Mouse (Mus musculus) intestine, embryonic 14.5 days (tissue): ENCODE measurements around the gene Tmub2. TPM values are rescaled to one million over a fixed set of nuclear protein-coding genes. Genes with fewer than 3 reads are reported as not detected.
A peak's percentile ranks its signal among the peaks of the same experiment; 100 is the strongest.

Source experiments
- ATAC-seq: fragments of 200-750 bp; cut with Nextera tagmentation; replicated peaks from 2 replicates; pipeline ENCODE4 v1.8.0; 2017; ENCODE audit warnings: low read depth, moderate number of reproducible peaks, moderate TSS enrichment, moderate library complexity; ENCODE audit not compliant: low FRiP score, low TSS enrichment
- DNase-seq: peaks from one replicate; pipeline ENCODE4 v3.0.0-alpha.2; 2018; ENCODE audit warnings: low spot score
- H3K27ac ChIP-seq: fragments of 300-500 bp; sonication (generic); 2 replicates; pipeline ENCODE4 v1.5.1; 2014; ENCODE audit warnings: low read depth, mild to moderate bottlenecking, control low read depth
- H3K27me3 ChIP-seq: fragments of 300-500 bp; sonication (generic); replicated peaks from 2 replicates; pipeline ENCODE4 v1.6.1; 2014; ENCODE audit warnings: low read length, control low read depth; ENCODE audit not compliant: control insufficient read depth, insufficient read depth
- H3K36me3 ChIP-seq: fragments of 300-500 bp; sonication (generic); 2 replicates; pipeline ENCODE4 v1.6.1; 2014; ENCODE audit warnings: low read length, control low read depth; ENCODE audit not compliant: control insufficient read depth, insufficient read depth
- H3K4me1 ChIP-seq: fragments of 300-500 bp; sonication (generic); replicated peaks from 2 replicates; pipeline ENCODE4 v1.6.1; 2014; ENCODE audit warnings: low read length, control low read depth, mixed read lengths; ENCODE audit not compliant: control insufficient read depth, insufficient read depth
- H3K4me2 ChIP-seq: fragments of 300-500 bp; sonication (generic); 2 replicates; pipeline ENCODE4 v1.6.1; 2014; ENCODE audit warnings: low read length
- H3K4me3 ChIP-seq: fragments of 300-500 bp; sonication (generic); 2 replicates; pipeline ENCODE4 v1.5.1; 2014; ENCODE audit warnings: low read depth, low read length, control low read depth, mixed read lengths
- H3K9ac ChIP-seq: fragments of 300-500 bp; sonication (generic); 2 replicates; pipeline ENCODE4 v1.6.1; 2014; ENCODE audit warnings: mild to moderate bottlenecking, low read length
- H3K9me3 ChIP-seq: fragments of 300-500 bp; sonication (generic); 2 replicates; pipeline ENCODE4 v1.6.1; 2016; ENCODE audit warnings: low read length, control low read depth; ENCODE audit not compliant: control insufficient read depth
- WGBS: fragments of 180-500 bp; shearing (Covaris S2); extraction: QIAGEN DNeasy Blood & Tissue Kit; methylation state at CpG from one replicate; pipeline ENCODE4 v1.1.7; 2014; 5-methylcytosine and 5-hydroxymethylcytosine counted together
- polyA plus RNA-seq: library from polyadenylated mRNA; unstranded; fragments of >200 nt; fragmentation: Nextera tagmentation; extraction: Ambion mirVana; gene quantifications from 2 replicates; pipeline ENCODE4 v1.2.1, GENCODE M21; 2014

Tmub2 gene
- polyA plus RNA-seq, 1 experiment from 2014 or later: 50.5 TPM

DNA sequence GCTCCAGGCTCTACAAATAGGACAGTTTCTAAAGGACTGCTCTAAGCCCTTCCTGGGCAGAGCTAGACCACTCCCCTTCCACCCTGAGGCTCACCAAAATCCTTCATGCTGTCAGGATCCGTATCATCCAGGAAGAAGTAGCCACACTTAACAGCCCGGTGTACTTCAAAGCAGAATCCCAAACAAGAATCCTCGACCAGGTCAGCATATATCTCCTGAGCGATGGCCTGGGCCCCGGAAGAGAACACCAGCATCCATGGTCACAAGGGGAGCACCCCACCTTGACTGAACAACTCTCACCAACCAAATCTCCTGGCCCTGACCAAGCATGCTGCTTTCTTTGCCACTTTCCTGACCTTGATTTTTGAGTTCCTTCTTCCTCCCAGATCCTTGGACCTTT, 9.7 kb downstream of the Tmub2 start:
- Histone ChIP-seq H3K9me3 (no peaks in the 10 kb centered on the region), H3K4me3 (peak overlapping the region; percentile 82; the same call in 1 of the 2 replicates), H3K4me2 (peak overlapping the region; percentile 69), H3K27ac (no peak overlapping the region), H3K36me3 (peaks cover 47% of the 10 kb centered on the region), H3K4me1 (peaks cover 16% of the 10 kb centered on the region), H3K27me3 (no peaks in the 10 kb centered on the region), H3K9ac (no peak overlapping the region)
- 68% methylated on average over 5 of the region's 5 CpGs for WGBS
- no peak for DNase-seq
- no peak for ATAC-seq

DNA sequence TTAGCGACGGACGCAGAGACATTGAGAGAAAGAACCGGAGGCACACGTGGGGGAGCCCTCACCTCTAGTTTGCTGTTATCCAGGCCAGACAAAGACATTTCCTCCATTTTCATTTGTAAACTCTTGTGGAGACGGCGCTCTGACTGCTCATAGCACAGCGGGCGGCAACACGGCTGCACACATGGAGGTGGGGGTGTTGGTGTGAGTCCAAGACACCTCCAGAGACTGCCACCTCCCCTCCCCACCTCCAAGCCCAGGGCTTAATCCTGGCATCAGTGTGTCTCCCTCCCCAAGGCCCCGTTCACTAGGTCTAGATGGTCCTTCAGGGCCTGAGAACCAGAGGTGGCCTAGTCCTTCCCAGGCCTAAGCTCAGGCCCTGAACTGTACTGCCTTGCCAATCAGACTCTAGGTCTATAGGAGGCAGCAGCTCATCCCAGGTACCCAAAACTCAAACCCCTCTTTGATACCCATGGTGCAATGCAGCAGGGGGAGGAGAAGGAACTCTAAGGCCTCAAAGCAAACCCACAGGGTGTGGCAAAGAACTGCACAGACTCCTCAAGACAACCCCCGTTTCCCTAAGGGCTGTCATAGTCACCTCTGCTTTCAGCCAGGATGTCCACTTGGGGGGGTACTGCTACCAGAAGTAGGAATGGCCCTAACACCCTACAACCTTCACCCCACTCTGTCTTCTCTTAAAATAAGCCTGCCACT, 10.3 kb downstream of the Tmub2 start:
- Histone ChIP-seq H3K27me3 (no peaks in the 10 kb centered on the region), H3K9ac (peak overlapping the region; percentile 88), H3K36me3 (peaks cover 41% of the 10 kb centered on the region), H3K4me1 (peaks cover 16% of the 10 kb centered on the region), H3K9me3 (no peaks in the 10 kb centered on the region), H3K27ac (peak overlapping the region; percentile 99), H3K4me2 (peak overlapping the region; percentile 69), H3K4me3 (peak overlapping the region; percentile 82)
- 65% methylated on average over 12 of the region's 12 CpGs for WGBS
- ATAC-seq (no peak), DNase-seq (peak; percentile 51)

DNA sequence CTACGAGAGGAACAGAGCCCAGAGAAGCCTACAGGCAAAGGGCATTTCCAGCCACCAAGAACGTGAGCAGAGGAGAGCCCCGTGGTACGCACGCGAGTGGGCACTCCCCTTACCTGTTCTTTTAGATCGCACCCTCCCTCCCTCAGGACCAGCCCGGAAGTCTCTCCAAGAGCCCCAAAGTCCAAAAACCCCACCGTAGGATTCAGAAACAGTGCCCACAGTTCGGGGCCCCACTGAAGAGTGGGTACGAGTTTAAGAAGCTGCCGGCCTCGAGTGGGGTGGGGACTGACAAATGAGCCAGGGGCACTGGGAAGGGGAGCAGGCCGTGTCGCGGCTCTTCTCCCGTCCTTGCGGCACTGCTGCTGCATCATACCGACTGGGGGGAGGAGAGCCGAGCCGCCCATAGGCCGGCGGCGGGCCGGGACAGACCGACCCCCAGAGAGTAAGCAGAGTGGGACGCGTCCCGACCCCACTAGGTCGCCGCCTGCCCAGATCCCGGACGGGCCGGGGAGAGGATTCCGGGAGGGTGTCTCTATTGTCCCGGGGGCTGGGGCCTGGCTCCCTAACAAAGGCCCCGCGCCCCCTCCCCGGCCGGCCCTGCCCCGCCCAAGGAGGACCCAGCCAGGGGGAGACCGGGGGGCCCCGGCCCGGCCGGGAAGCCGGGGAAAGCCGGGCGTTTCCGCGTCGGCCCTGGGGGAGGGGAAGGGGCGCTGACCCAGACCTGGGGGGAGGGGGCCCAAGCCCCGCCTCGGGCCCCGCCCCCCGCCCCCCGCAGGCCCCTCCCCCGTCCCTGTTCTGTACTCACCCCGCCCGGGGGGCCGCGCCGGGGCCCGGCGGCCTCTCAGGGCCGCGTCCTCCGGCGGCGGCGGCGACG, 11.1 kb downstream of the Tmub2 start:
- peak overlapping the region; percentile 88 for H3K9ac ChIP-seq
- DNase-seq (peak; percentile 84), ATAC-seq (peak; percentile 44)
- H3K4me2 ChIP-seq: peak overlapping the region; percentile 69
- H3K27me3 ChIP-seq: no peaks in the 10 kb centered on the region
- H3K4me3 ChIP-seq: peak overlapping the region; percentile 82
- WGBS: under 1% methylated on average over 43 of the region's 73 CpGs
- peak overlapping the region; percentile 99 for H3K27ac ChIP-seq
- peaks cover 33% of the 10 kb centered on the region for H3K36me3 ChIP-seq
- peaks cover 16% of the 10 kb centered on the region for H3K4me1 ChIP-seq
- H3K9me3 ChIP-seq: no peaks in the 10 kb centered on the region

DNA sequence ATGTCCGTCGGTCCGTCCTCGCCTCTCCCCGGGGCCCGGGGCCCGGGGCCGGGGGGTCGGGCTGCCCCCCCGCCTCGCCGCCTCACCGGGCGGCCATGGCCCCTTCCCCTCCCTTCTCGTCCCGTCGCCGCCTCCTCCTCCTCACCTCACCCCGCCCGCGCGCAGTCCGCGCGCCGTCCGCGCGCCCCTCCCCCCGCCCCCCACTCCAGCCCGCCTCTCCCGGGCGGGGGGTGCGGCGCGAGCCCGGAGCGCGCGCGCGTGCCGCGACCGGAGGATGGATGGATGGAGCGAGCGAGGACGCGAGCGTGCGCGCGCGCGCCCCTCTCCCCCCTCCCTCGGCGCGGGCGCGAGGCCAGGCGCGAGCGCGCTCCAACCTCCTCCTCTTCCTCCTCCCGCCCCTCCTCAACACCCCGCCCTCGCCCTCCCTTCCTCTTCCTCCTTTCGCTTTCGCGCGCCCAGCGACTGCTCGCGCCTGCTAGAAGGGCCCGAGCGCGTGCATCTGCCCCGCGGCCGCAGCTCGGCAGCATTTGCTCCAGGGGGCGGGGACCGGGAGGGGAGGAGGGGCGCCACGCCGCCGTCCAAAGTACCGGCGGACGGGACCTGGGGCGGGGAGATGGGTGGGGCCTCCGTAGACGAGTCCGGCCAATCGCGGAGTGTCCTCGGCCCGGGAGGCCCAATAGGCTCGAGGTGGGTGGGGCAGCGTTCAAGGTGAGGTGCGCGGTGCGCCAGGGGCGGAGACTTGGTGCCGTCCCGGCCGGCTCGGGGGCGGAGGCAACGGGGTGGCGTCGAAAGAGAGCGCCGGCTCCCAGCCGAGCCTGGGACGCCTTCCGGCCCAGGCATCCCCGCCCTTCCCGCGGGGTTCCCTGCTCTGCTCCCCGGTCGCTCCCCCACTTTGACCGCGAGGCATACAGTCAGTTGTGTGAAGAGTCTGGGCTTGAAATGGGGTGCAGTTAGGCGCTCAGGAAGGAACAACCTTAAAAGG, 12.1 kb downstream of the Tmub2 start, which contains the start of gene Atxn7l3:
Atxn7l3 (minus strand) TSS at position 141 of the 982 bp plus-strand sequence.
- H3K27me3 ChIP-seq: no peaks in the 10 kb centered on the region

DNA sequence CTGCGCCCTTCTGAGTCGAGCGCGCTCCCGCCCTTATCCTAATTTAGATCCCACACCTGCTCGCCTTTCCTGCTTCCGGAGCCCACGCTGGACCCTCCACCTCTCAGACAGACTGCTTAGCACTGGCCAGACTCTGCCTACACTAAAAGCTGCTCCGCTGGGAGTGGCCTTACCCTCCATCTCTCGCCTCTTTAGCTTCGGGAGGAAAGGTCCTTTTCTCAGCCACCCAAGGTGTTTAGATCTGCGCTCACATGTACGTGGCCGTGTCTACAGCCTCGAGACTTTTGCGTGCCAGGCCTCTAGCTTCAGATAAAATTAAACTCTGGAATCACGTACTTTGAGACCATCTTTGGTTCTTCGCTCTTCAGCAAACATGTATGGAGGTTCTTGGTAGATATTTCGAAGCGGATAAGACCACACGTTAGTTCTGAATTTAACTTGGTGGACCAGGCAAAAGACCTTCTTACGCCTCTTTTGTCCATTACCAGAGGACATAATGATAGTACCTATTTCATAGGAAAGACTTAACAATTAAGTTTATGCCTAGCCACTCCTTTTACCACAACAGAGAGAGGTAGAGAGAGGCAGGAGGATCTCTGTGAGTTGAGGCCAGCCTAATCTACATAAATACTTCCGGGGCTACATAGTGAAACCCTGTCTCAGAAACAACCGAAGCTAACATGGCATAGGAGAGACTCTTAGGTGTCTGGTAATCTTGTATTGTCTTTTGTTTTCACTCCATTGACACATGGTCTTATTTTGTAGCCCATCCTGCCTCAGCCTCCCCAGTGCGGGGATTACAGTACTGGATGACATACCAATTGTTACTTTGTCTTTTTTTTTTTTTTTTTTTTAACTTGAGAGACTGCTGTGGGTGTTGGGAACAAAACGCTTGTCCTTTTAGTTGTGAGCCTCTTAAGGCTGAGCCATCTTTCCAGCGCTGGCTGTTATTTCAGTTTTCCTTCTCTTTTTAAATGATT, 13.1 kb downstream of the Tmub2 start:
- peak overlapping the region; percentile 88 for H3K9ac ChIP-seq
- H3K4me3 ChIP-seq: peak overlapping the region; percentile 82
- H3K36me3 ChIP-seq: peaks cover 13% of the 10 kb centered on the region
- 26% methylated on average over 27 of the region's 27 CpGs for WGBS
- DNase-seq: peak; percentile 64
- H3K4me1 ChIP-seq: peaks cover 16% of the 10 kb centered on the region
- H3K4me2 ChIP-seq: peak overlapping the region; percentile 86
- ATAC-seq: peak; percentile 30
- H3K27ac ChIP-seq: peak overlapping the region; percentile 99
- no peaks in the 10 kb centered on the region for H3K9me3 ChIP-seq
- no peaks in the 10 kb centered on the region for H3K27me3 ChIP-seq

More for the DNA sequence above, 12.1 kb downstream of the Tmub2 start, which contains the start of gene Atxn7l3:
- WGBS: under 1% methylated on average over 66 of the region's 125 CpGs
- H3K4me2 ChIP-seq: peak within 1 kb of the TSS; percentile 86
- peaks cover 23% of the 10 kb centered on the region for H3K36me3 ChIP-seq
- ATAC-seq (peak; percentile 93), DNase-seq (peak; percentile 96)
- H3K9me3 ChIP-seq: no peaks in the 10 kb centered on the region
- H3K4me3 ChIP-seq: peak within 1 kb of the TSS; percentile 82
- peak within 1 kb of the TSS; percentile 88 for H3K9ac ChIP-seq
- H3K27ac ChIP-seq: peak within 1 kb of the TSS; percentile 99
- peaks cover 16% of the 10 kb centered on the region for H3K4me1 ChIP-seq

DNA sequence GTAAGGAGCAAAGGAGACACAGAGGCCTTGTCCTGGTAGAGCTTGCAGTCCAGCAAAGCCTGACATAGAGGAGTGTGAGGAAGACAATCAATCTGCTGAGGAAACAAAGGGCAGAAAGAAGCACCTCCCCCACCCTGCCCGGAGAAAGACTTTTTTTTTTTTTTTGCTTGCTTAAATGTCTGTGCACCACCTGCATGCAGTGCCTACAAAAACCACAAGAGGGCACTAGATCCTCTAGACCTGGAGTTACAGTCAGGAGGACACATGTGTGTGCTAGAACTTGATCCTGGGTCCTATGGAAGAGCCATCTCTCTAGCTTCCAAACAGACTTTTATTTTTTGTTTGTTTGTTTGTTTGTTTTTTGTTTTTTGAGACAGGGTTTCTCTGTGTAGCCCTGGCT, 15.1 kb downstream of the Tmub2 start:
- DNase-seq (peak; percentile 85), ATAC-seq (no peak)
- Histone ChIP-seq H3K4me3 (no peak overlapping the region), H3K9ac (no peak overlapping the region), H3K4me1 (peaks cover 12% of the 10 kb centered on the region), H3K4me2 (no peak overlapping the region), H3K36me3 (no peaks in the 10 kb centered on the region), H3K27ac (no peak overlapping the region), H3K9me3 (no peaks in the 10 kb centered on the region), H3K27me3 (no peaks in the 10 kb centered on the region)
- 0% methylated on average over 1 of the region's 1 CpGs for WGBS

DNA sequence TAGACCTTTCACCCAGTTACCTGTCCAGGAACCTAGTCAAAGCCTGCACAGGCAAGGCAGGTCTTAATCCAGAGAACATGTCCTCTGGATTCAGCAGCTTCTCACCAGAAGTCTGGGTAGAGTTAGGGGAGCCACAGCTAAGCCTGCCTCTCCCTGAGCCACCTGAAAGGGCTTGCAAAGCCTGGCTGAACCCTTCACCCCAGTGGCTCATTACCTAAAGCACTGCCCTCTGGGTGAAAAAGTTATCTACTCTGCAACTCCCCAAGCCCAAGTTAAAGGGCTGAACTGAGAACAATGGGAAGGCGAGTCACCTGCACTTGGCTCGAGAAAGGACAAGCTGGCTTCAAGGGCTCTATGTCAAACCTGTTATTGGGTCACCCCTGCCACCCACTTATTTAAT, 19.4 kb downstream of the Tmub2 start:
- Histone ChIP-seq H3K27ac (no peak overlapping the region), H3K4me3 (no peak overlapping the region), H3K36me3 (peaks cover 35% of the 10 kb centered on the region), H3K4me2 (no peak overlapping the region), H3K4me1 (peaks cover under 1% of the 10 kb centered on the region; the same call in 1 of the 2 replicates), H3K9ac (no peak overlapping the region), H3K27me3 (no peaks in the 10 kb centered on the region), H3K9me3 (no peaks in the 10 kb centered on the region)
- DNase-seq (no peak), ATAC-seq (no peak)
- WGBS: 54% methylated on average over 2 of the region's 2 CpGs
